Mouse (Mus musculus): ENCODE measurements around the gene Dcps. TPM values are rescaled to one million over a fixed set of nuclear protein-coding genes. Genes with fewer than 3 reads are reported as not detected.

The Dcps gene
- polyA plus RNA-seq, 1 experiment = 30.2 TPM

- Histone ChIP-seq H3K4me3 (replicated peaks; ENCODE audit: insufficient read depth, low read depth, low read length) (peak overlapping the region; percentile 92), H3K27me3 (ENCODE audit: control insufficient read depth, insufficient read depth, low read length) (no peaks in the 10 kb centered on the region), H3K4me1 (ENCODE audit: control insufficient read depth, insufficient read depth, low read length) (no peaks in the 10 kb centered on the region; the same call in 1 of the 2 replicates), H3K27ac (ENCODE audit: insufficient read depth, low read length) (peak overlapping the region; percentile 57)
- peak in 1 of 2 experiments; percentile 43 for DNase-seq
- WGBS = 61% methylated on average over 15 of the region's 15 CpGs
- TF ChIP-seq POLR2A (IDR thresholded peaks at IDR 0.05; ENCODE audit: borderline replicate concordance, insufficient read depth, low read length) = no peak
- no peak for TF ChIP-seq CTCF (IDR thresholded peaks at IDR 0.05; ENCODE audit: borderline replicate concordance, insufficient read depth, low read depth, low read length)
These were observed 58.2 kb downstream of the Dcps start for GRCm38 (mm10) chr9:35117384-35118295.

- WGBS = 2% methylated on average over 80 of the region's 84 CpGs
- DNase-seq = peak; percentile 75 to 80
- Histone ChIP-seq H3K4me3 (replicated peaks; ENCODE audit: insufficient read depth, low read depth, low read length) (peak overlapping the region; percentile 92), H3K27ac (ENCODE audit: insufficient read depth, low read length) (peak overlapping the region; percentile 57), H3K27me3 (ENCODE audit: control insufficient read depth, insufficient read depth, low read length) (no peaks in the 10 kb centered on the region), H3K4me1 (ENCODE audit: control insufficient read depth, insufficient read depth, low read length) (no peaks in the 10 kb centered on the region; the same call in 1 of the 2 replicates)
- no peak for TF ChIP-seq CTCF (IDR thresholded peaks at IDR 0.05; ENCODE audit: borderline replicate concordance, insufficient read depth, low read depth, low read length)
- no peak for TF ChIP-seq POLR2A (IDR thresholded peaks at IDR 0.05; ENCODE audit: borderline replicate concordance, insufficient read depth, low read length)
These were observed 59.2 kb downstream of the Dcps start for GRCm38 (mm10) chr9:35116391-35117381.

GRCm38 (mm10) chr9:35115804-35116203, 60.1 kb downstream of the Dcps start:
- 60% methylated on average over 4 of the region's 4 CpGs for WGBS

GRCm38 (mm10) chr9:35115299-35115698, 60.6 kb downstream of the Dcps start:
- WGBS = 81% methylated on average over 3 of the region's 4 CpGs
- no peaks in the 10 kb centered on the region for H3K27me3 ChIP-seq (ENCODE audit: control insufficient read depth, insufficient read depth, low read length)
- H3K27ac ChIP-seq (ENCODE audit: insufficient read depth, low read length) = no peak overlapping the region
- peak overlapping the region; percentile 92 for H3K4me3 ChIP-seq (replicated peaks; ENCODE audit: insufficient read depth, low read depth, low read length)
- H3K4me1 ChIP-seq (ENCODE audit: control insufficient read depth, insufficient read depth, low read length) = no peaks in the 10 kb centered on the region; the same call in 1 of the 2 replicates
- DNase-seq = peak in 1 of 2 experiments; percentile 15
- TF ChIP-seq POLR2A (IDR thresholded peaks at IDR 0.05; ENCODE audit: borderline replicate concordance, insufficient read depth, low read length) (no peak), CTCF (IDR thresholded peaks at IDR 0.05; ENCODE audit: borderline replicate concordance, insufficient read depth, low read depth, low read length) (no peak)

More at GRCm38 (mm10) chr9:35115804-35116203, 60.1 kb downstream of the Dcps start:
- Histone ChIP-seq H3K4me1 (ENCODE audit: control insufficient read depth, insufficient read depth, low read length) (no peaks in the 10 kb centered on the region; the same call in 1 of the 2 replicates), H3K27me3 (ENCODE audit: control insufficient read depth, insufficient read depth, low read length) (no peaks in the 10 kb centered on the region), H3K27ac (ENCODE audit: insufficient read depth, low read length) (peak overlapping the region; percentile 57; the same call in 1 of the 2 replicates), H3K4me3 (replicated peaks; ENCODE audit: insufficient read depth, low read depth, low read length) (peak overlapping the region; percentile 92)
- DNase-seq = no peak
- no peak for TF ChIP-seq CTCF (IDR thresholded peaks at IDR 0.05; ENCODE audit: borderline replicate concordance, insufficient read depth, low read depth, low read length)
- TF ChIP-seq POLR2A (IDR thresholded peaks at IDR 0.05; ENCODE audit: borderline replicate concordance, insufficient read depth, low read length) = no peak

GRCm38 (mm10) chr9:35114234-35114633, 61.6 kb downstream of the Dcps start:
- DNase-seq = peak in 1 of 2 experiments; percentile 10
- H3K4me1 ChIP-seq (ENCODE audit: control insufficient read depth, insufficient read depth, low read length) = no peaks in the 10 kb centered on the region; the same call in 1 of the 2 replicates
- no peak overlapping the region for H3K4me3 ChIP-seq (replicated peaks; ENCODE audit: insufficient read depth, low read depth, low read length)
- 90% methylated on average over 3 of the region's 3 CpGs for WGBS
- TF ChIP-seq POLR2A (IDR thresholded peaks at IDR 0.05; ENCODE audit: borderline replicate concordance, insufficient read depth, low read length) (no peak), CTCF (IDR thresholded peaks at IDR 0.05; ENCODE audit: borderline replicate concordance, insufficient read depth, low read depth, low read length) (no peak)
- 0 out of 2 replicates have a peak overlapping the region, but pooled peaks have one; percentile 15 for H3K27ac ChIP-seq (ENCODE audit: insufficient read depth, low read length)
- H3K27me3 ChIP-seq (ENCODE audit: control insufficient read depth, insufficient read depth, low read length) = no peaks in the 10 kb centered on the region

- TF ChIP-seq CTCF (IDR thresholded peaks at IDR 0.05; ENCODE audit: borderline replicate concordance, insufficient read depth, low read depth, low read length) (no peak), POLR2A (IDR thresholded peaks at IDR 0.05; ENCODE audit: borderline replicate concordance, insufficient read depth, low read length) (no peak)
- Histone ChIP-seq H3K27ac (ENCODE audit: insufficient read depth, low read length) (peak overlapping the region; percentile 60; the same call in 1 of the 2 replicates), H3K27me3 (ENCODE audit: control insufficient read depth, insufficient read depth, low read length) (no peaks in the 10 kb centered on the region), H3K4me3 (replicated peaks; ENCODE audit: insufficient read depth, low read depth, low read length) (no peak overlapping the region), H3K4me1 (ENCODE audit: control insufficient read depth, insufficient read depth, low read length) (peaks cover 9% of the 10 kb centered on the region)
- DNase-seq = peak; percentile 30 to 43
- 48% methylated on average over 19 of the region's 19 CpGs for WGBS
These were observed 63.8 kb downstream of the Dcps start for GRCm38 (mm10) chr9:35111941-35112595.
